Mouse (Mus musculus) hindbrain, embryonic 10.5 days (tissue): Measurements from ENCODE around the gene Drc1. TPM values are rescaled to one million over a fixed set of nuclear protein-coding genes. Genes with fewer than 3 reads are reported as not detected.

Source experiments
- DNase-seq: peaks from one replicate; pipeline ENCODE4 v3.0.0-alpha.2; 2017; ENCODE audit warnings: low spot score
- H3K27ac ChIP-seq: fragments of 300-500 bp; sonication (generic); 2 replicates; pipeline ENCODE4 v1.5.1; 2016; ENCODE audit warnings: mild to moderate bottlenecking, moderate library complexity
- H3K27me3 ChIP-seq: fragments of 300-500 bp; sonication (generic); 2 replicates; pipeline ENCODE4 v1.6.1; 2016; ENCODE audit warnings: mild to moderate bottlenecking; ENCODE audit not compliant: poor library complexity, insufficient read depth, severe bottlenecking
- H3K36me3 ChIP-seq: fragments of 300-500 bp; sonication (generic); 2 replicates; pipeline ENCODE4 v1.6.1; 2016; ENCODE audit warnings: mild to moderate bottlenecking, moderate library complexity
- H3K4me1 ChIP-seq: fragments of 300-500 bp; sonication (generic); replicated peaks from 2 replicates; pipeline ENCODE4 v1.6.1; 2016; ENCODE audit warnings: mild to moderate bottlenecking
- H3K4me3 ChIP-seq: fragments of 300-500 bp; sonication (generic); 2 replicates; pipeline ENCODE4 v1.5.1; 2016; ENCODE audit warnings: mild to moderate bottlenecking, moderate library complexity
- H3K9me3 ChIP-seq: fragments of 300-500 bp; sonication (generic); 2 replicates; pipeline ENCODE4 v1.6.1; 2016; ENCODE audit warnings: mild to moderate bottlenecking, moderate library complexity
- WGBS: fragments of 180-500 bp; shearing (Covaris S2); methylation state at CpG from one replicate; pipeline ENCODE4 v1.1.7; 2016; 5-methylcytosine and 5-hydroxymethylcytosine counted together
- polyA plus RNA-seq: library from polyadenylated mRNA; unstranded; fragments of >200 nt; fragmentation: Nextera tagmentation; extraction: Ambion mirVana; gene quantifications from 2 replicates; pipeline ENCODE4 v1.2.1, GENCODE M21; 2016

The Drc1 gene
- polyA plus RNA-seq, 1 experiment from 2014 or later = 2.0 TPM

DNA sequence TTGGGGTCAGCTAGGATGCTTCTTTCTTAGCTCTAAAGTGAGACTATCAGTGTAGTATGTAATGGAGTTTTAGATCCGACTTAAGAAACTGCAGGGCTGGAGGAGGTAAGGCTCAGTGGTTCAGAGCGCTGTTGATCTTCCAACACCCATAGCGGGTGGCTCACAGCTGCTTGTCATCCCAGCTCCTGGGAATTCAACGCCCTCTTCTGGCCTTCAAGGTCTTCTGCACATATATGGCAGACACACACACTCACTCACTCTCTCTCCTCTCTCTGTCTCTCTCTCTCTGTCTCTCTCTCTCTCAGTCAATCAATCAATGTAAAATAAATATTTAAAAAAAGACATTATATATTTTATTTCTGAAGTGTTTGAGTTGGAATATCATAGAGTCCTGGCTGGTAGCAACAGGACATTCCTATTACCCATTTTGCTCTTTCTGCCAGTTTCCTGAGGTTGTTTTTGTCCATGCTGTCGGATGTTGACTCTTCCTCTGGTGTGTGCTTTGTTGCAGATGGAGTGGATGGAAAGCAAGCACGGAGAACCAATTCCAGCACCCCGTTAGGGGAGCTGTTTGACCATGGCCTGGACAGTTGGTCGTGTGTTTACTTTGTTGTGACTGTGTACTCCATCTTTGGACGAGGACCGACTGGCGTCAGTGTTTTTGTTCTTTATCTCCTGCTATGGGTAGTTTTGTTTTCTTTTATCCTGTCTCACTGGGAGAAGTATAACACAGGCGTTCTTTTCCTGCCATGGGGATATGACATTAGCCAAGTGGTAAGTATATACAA is 25.4 kb upstream of the Drc1 start:
- H3K36me3 ChIP-seq = peaks cover 79% of the 10 kb centered on the region
- no peaks in the 10 kb centered on the region for H3K9me3 ChIP-seq
- H3K27ac ChIP-seq = no peak overlapping the region
- no peak overlapping the region for H3K4me3 ChIP-seq
- 92% methylated on average over 12 of the region's 12 CpGs for WGBS
- DNase-seq = no peak
- H3K27me3 ChIP-seq = no peaks in the 10 kb centered on the region
- H3K4me1 ChIP-seq = no peaks in the 10 kb centered on the region

DNA sequence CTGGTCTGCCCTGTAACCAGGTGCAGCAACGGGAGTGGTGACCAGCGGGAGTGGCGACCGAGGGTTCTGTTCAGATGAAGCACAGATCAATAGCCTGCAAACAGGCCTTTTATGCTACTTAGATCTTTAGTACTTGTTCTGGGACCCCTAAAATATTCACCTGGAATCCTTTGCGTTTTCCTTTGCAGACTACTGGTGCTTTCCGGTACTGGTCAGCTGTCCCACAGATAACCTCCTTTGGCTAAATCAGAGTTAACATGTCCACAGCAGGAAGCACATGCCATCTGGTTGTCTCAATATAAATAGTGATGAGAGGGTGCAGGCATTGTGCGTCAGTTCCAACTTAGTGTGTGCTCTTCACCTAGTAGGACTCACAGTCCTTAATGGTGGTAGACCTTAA is 22.4 kb upstream of the Drc1 start:
- H3K9me3 ChIP-seq = no peaks in the 10 kb centered on the region
- no peaks in the 10 kb centered on the region for H3K4me1 ChIP-seq
- no peak overlapping the region for H3K4me3 ChIP-seq
- no peaks in the 10 kb centered on the region for H3K27me3 ChIP-seq
- no peak for DNase-seq
- 92% methylated on average over 7 of the region's 7 CpGs for WGBS
- no peak overlapping the region for H3K27ac ChIP-seq
- H3K36me3 ChIP-seq = peaks cover 84% of the 10 kb centered on the region

DNA sequence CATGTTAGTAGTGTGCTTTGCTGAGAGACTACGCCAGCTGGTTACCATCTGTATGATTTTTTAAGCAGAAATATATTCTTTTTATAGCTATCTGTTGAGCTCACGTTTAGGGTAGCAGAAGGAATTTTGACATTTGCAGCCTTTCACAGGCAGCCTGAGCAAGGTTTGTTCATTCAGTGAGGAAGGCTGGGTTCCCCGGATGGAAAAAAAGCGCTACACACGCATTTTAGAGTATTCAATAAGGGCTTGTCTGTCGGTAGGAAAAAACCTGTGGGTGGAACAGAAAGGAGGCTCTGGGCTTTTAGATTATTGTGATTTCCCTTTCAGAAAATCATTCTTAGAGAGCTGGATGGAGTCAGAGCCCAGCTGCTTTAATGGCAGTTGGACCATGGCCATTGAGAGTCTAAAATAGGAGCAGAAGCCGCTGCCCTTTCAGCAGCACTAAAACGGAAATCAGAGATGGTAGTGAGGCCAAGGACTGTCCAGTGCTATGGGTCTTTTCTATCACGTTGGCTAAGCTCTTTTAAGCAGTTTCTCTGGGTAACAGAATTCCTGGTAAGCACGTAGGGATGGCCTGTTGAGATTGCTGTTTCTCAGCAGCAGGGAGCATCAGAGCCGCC is 10.5 kb upstream of the Drc1 start:
- Histone ChIP-seq H3K4me3 (no peak overlapping the region), H3K36me3 (peaks cover 25% of the 10 kb centered on the region), H3K9me3 (no peaks in the 10 kb centered on the region), H3K27me3 (no peaks in the 10 kb centered on the region), H3K27ac (no peak overlapping the region), H3K4me1 (0 out of 2 replicates have a peak, but pooled peaks cover 5% of the 10 kb centered on the region)
- DNase-seq = no peak
- 80% methylated on average over 11 of the region's 11 CpGs for WGBS

DNA sequence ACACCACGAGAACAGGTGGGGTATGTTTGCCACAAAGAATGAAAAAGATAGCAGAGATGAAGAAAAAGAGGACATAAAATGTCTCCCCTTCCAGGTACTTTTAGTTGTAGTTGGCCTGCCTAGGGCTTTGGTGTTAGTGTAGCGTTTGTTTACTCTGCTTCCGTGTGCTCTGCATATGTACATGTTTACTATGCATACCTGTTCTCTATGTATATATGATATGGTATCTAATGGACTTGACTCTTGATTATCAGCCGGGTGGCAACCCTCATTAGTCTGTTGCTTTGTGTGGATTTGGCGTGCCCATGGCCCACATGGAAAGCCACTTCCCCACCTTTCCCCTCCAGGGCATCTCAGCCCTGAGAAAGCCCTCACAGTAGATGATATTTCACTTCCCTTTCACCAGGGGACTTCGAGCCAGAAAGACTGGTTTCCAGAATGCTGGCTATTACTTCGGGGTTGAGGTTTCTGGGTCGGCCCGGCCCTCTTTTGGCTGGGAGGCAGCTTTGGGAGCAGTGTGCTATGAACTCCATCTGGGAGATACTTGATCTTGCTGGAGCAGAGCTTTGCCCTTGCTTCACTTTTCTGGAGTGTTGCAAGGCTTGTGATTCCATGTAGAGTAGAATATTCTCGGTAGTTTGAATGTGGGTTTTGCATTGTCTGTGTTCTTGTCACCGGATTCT is 9.4 kb upstream of the Drc1 start:
- Histone ChIP-seq H3K9me3 (no peaks in the 10 kb centered on the region), H3K27ac (no peak overlapping the region), H3K27me3 (no peaks in the 10 kb centered on the region), H3K4me3 (no peak overlapping the region), H3K4me1 (0 out of 2 replicates have a peak, but pooled peaks cover 5% of the 10 kb centered on the region), H3K36me3 (peaks cover 15% of the 10 kb centered on the region)
- DNase-seq = no peak
- WGBS = 93% methylated on average over 11 of the region's 11 CpGs

GRCm38 (mm10) chr5:30276361-30276760 is 4.8 kb upstream of the Drc1 start:
- Histone ChIP-seq H3K4me3 (no peak overlapping the region), H3K27ac (no peak overlapping the region), H3K36me3 (no peaks in the 10 kb centered on the region), H3K4me1 (peaks cover 13% of the 10 kb centered on the region), H3K9me3 (no peaks in the 10 kb centered on the region), H3K27me3 (peaks cover 4% of the 10 kb centered on the region)
- 85% methylated on average over 2 of the region's 2 CpGs for WGBS
- DNase-seq = no peak

DNA sequence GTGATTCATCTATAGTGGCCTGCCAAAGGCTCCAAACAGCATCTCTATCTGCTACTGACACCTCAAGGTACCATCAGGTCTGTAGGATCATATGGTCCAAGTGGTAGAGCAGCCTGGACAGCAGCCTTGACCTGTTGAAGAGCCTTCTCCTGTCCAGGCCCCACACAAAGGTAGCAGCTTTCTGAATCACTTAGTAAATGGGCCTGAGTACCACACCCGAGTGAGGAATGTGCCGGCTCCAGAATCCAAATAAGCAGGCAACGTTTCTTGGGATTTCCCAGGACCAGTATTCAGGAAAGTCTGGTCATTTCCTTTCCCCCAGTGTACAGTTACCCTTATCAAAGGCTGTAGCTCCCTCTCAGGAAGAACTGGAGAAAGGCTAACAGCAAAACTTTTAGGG is 2.2 kb upstream of the Drc1 start:
- 87% methylated on average over 3 of the region's 3 CpGs for WGBS
- no peak overlapping the region for H3K27ac ChIP-seq
- H3K27me3 ChIP-seq = peaks cover 8% of the 10 kb centered on the region
- H3K36me3 ChIP-seq = no peaks in the 10 kb centered on the region
- H3K4me1 ChIP-seq = peaks cover 16% of the 10 kb centered on the region
- DNase-seq = no peak
- no peaks in the 10 kb centered on the region for H3K9me3 ChIP-seq
- no peak overlapping the region for H3K4me3 ChIP-seq

DNA sequence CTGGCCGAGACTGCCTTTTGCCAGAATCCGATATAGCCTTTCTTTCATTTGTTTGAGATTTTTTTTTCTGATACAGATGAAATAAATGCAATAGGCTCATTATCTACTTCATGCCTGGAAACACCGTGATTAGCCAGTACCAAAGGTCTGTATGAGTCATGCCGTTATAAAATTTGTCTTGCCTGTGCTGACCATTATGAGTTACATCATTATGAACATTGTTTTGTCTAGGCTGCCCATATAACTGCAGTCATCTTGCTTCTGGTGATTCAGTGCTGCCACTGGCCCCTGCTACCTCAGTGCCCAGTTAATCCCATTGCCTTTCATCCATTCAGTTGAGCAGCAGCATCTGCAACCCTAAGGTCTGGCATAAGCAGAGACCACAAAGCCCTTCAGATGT is 1.7 kb upstream of the Drc1 start:
- 90% methylated on average over 4 of the region's 4 CpGs for WGBS
- H3K9me3 ChIP-seq = no peaks in the 10 kb centered on the region

GRCm38 (mm10) chr5:30280864-30281263 is 324 bp upstream of the Drc1 start:
- Histone ChIP-seq H3K9me3 (peaks cover 11% of the 10 kb centered on the region; the same call in 1 of the 2 replicates), H3K27me3 (peaks cover 8% of the 10 kb centered on the region), H3K4me3 (peak overlapping the region; percentile 61), H3K4me1 (peaks cover 11% of the 10 kb centered on the region), H3K36me3 (no peaks in the 10 kb centered on the region), H3K27ac (no peak overlapping the region)
- no peak for DNase-seq
- WGBS = 42% methylated on average over 9 of the region's 9 CpGs

More for the DNA sequence above, 1.7 kb upstream of the Drc1 start:
- DNase-seq = no peak
- no peak overlapping the region for H3K27ac ChIP-seq
- H3K4me1 ChIP-seq = peaks cover 16% of the 10 kb centered on the region
- peaks cover 8% of the 10 kb centered on the region for H3K27me3 ChIP-seq
- H3K4me3 ChIP-seq = no peak overlapping the region
- no peaks in the 10 kb centered on the region for H3K36me3 ChIP-seq

DNA sequence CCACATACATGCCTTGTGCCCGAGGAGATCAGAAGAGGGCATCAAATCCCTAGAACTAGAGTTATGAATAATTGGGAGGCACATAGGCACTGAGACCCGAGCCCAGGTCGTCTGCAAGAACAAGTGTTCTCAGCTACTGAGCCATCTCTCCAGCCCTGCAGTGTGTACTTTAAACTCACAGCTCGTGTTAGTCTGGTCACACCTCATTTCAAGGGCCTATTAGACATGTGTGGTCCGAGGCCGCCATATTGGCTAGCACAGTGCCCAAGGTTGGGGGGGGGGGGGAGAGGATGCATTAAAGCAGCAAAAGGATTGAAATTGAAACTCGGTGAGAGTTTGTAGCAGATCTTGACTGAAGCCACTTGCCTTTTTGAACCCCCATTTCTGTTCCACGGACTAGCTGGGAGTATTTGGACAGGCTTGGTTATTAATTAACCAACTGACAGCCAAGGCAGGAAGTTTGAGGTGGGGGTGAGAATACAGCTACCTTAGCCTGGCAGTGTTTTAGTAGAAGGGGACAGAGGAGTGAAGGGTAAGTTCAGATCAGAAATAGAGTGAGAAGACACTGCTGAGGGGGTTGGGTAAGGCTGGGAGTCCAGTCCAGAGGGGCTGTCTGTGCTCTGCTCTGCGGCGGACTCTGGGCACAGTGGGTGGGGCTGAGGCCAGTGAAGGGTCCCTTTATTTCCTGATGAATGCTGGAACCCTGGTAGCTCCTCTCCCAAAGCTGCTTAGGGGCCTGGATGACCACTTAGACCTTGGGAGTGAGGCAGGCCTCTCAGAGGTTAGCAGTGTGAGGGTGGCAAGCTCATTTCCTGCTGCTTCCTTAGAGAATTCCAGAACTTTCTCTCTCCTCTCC is 5.0 kb downstream of the Drc1 start:
- Histone ChIP-seq H3K4me3 (no peak overlapping the region), H3K9me3 (peaks cover 11% of the 10 kb centered on the region; the same call in 1 of the 2 replicates), H3K4me1 (peaks cover 5% of the 10 kb centered on the region), H3K36me3 (no peaks in the 10 kb centered on the region), H3K27ac (no peak overlapping the region), H3K27me3 (peaks cover 4% of the 10 kb centered on the region)
- DNase-seq = no peak
- WGBS = 82% methylated on average over 10 of the region's 10 CpGs

GRCm38 (mm10) chr5:30287106-30287882 is 6.1 kb downstream of the Drc1 start:
- Histone ChIP-seq H3K4me3 (no peak overlapping the region), H3K36me3 (no peaks in the 10 kb centered on the region), H3K4me1 (no peaks in the 10 kb centered on the region), H3K27ac (no peak overlapping the region), H3K9me3 (peaks cover 11% of the 10 kb centered on the region; the same call in 1 of the 2 replicates), H3K27me3 (no peaks in the 10 kb centered on the region)
- DNase-seq = no peak
- 81% methylated on average over 9 of the region's 9 CpGs for WGBS

DNA sequence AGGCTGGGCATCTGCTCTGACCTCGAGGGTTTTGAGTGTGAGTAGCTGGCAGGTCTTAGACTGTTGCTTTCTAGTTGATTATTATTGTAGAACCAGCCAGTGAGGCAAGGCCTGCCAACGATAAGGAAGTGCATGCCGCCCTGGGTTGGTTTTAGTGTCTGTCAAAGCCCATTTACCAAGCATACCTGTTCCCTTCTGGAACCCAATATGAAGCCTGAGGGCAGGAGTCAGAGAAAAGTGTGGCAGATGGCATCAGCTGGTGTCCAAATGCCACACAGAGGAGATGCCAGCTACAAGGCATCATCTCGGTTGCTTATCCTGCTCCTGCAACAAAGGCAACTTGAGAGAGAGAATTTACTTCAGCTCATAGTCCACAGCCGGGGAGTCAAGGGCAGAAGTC is 59.6 kb downstream of the Drc1 start:
- Histone ChIP-seq H3K9me3 (no peaks in the 10 kb centered on the region), H3K36me3 (no peaks in the 10 kb centered on the region), H3K27ac (no peak overlapping the region), H3K4me3 (no peak overlapping the region), H3K27me3 (peaks cover 18% of the 10 kb centered on the region), H3K4me1 (peaks cover 9% of the 10 kb centered on the region)
- no peak for DNase-seq
- 83% methylated on average over 5 of the region's 5 CpGs for WGBS
